Mouse (Mus musculus) gastrocnemius, adult 2 months (tissue): ENCODE data around the gene Zmym6. TPM values are rescaled to one million over a fixed set of nuclear protein-coding genes. Genes with fewer than 3 reads are reported as not detected.
"Not testable (repeated sequence)": the region's sequence is repeated elsewhere in the genome, so short reads cannot be mapped to it uniquely, and the experiment has no call there.

ENCODE experiments used
- DNase-seq: peaks from one replicate; pipeline ENCODE4 v3.0.0; 2022
- H3K27ac ChIP-seq: fragments of 200-600 bp; 2 replicates; pipeline ENCODE4 v1.8.1; 2022; ENCODE audit warnings: mild to moderate bottlenecking
- H3K4me3 ChIP-seq: fragments of 200-600 bp; 2 replicates; pipeline ENCODE4 v1.8.1; 2022; ENCODE audit warnings: mild to moderate bottlenecking, moderate library complexity
- CTCF ChIP-seq: fragments of 200-600 bp; IDR thresholded peaks from 2 replicates; pipeline ENCODE4 v1.8.1; 2022; ENCODE audit warnings: antibody characterized with exemption, mild to moderate bottlenecking, moderate library complexity
- intact Hi-C: fragments of 180-260 bp; cut with DNase I; formaldehyde crosslinking; loops from one replicate; pipeline ENCODE4 v1.15.1; 2025
- total RNA-seq, 2 experiments: library from RNA; stranded (reverse); gene quantifications; 2 replicates each; pipeline ENCODE4 v1.2.3; 2021

Zmym6 gene
- total RNA-seq, 2 experiments from 2014 or later = 3.2 to 7.2 TPM

DNA sequence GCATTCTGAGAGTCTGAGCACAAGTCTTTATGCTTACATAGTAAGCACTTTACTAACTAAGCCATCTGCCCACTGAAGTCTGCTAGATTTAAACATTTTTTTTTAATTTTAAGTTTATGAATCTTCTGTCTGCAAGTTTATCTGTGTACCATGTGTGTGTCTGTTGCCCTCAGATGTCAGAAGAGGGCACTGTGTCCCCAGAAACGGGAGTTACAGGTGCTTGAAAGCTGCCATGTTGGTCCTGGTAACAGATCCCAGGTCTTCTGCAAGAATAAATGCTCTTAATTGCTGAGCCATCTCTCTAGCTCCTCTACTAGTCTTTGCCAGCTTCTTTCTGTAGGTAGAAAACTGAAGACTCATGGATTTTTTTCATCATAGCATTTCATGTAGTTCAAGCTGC, 2.3 kb upstream of the Zmym6 start:
- no peak overlapping the region for H3K4me3 ChIP-seq
- H3K27ac ChIP-seq = no peak overlapping the region
- no peak for TF ChIP-seq CTCF
- DNase-seq = no peak
- intact Hi-C loops = loop anchor here (5.0 kb wide), 1 partner anchor 172 kb away; no protein-coding TSS in a partner anchor

DNA sequence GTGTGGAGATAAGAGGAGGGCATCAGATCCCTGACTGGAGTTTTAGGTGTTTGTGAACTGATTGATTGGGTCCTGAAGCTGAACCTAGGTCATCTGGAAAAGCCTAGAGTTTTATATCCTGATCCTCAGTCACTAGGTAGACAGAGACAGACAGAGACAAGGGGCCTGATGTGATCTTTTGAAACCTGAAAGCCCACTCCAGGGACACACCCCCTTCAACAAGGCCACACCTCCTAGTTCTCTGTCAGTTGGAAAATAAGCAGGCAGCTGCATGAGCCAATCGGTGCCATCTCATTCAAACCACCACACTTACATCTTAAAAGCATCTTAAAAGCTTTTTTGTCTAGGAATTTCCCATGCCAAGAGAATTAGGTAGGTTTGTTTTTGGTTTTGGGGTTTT, 3.6 kb downstream of the Zmym6 start:
- intact Hi-C loops = no loop called here
- Histone ChIP-seq H3K4me3 (no peak overlapping the region), H3K27ac (no peak overlapping the region)
- no peak for DNase-seq
- no peak for TF ChIP-seq CTCF

DNA sequence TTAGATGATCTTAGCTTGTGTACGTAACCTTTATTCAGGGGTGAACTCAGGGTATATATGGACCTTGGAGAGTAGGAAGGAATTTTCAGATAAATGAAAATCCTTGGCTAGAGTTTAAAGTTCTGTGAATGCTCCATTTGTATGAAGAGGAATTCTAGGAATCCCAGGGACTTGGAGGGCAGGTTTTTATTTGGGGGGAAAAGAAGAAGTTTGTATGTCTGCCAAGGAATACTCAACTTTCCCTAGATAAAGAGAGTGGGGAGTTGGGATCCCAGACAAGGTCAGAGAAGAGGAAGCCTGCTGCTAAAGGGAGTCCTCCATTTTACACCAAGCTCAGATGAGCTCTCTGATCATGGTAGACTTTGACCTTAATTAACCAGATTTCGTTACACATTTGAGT, 5.9 kb downstream of the Zmym6 start:
- intact Hi-C loops = no loop called here
- no peak for DNase-seq
- TF ChIP-seq CTCF = no peak
- H3K27ac ChIP-seq = no peak overlapping the region
- H3K4me3 ChIP-seq = no peak overlapping the region

DNA sequence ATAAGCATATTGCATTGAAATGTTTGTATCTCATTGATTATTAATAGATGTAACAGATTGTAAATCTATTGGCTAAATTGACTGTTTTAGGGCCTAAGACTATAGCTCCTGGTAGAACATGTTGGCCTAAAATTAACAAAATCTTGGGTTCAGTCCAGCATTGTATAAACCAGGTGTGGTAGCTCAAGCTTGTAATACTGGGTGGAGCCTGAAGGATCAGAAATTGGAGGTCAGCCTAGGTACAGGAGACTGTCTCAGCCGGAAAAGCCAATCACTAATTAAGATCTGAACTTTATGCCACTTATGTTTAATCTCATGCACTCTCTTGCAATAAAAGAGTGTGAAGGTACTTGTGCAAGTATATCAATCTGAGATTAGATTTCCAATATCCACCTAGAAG, 8.6 kb downstream of the Zmym6 start:
- TF ChIP-seq CTCF = no peak
- no peak for DNase-seq
- no peak overlapping the region for H3K27ac ChIP-seq
- intact Hi-C loops = no loop called here
- no peak overlapping the region for H3K4me3 ChIP-seq

DNA sequence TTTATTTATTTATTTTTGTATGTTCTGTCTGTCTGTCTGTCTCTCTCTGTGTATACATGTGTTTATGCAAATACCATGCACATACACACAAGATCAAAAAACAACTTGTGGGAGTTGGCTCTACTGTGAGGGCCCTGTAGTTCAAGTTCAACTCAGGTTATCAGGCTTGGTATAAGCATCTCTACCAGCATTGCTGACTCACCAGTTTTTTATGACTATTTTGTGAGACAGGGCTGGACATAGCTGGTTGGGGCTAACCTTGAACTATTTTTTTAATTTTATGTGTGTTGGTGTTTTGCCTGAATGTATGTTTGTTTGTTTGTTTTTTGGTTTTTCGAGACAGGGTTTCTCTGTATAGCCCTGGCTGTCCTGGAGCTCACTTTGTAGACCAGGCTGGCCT, 14.0 kb downstream of the Zmym6 start:
- Histone ChIP-seq H3K27ac (no peak overlapping the region), H3K4me3 (no peak overlapping the region)
- TF ChIP-seq CTCF = no peak
- intact Hi-C loops = no loop called here
- no peak for DNase-seq

DNA sequence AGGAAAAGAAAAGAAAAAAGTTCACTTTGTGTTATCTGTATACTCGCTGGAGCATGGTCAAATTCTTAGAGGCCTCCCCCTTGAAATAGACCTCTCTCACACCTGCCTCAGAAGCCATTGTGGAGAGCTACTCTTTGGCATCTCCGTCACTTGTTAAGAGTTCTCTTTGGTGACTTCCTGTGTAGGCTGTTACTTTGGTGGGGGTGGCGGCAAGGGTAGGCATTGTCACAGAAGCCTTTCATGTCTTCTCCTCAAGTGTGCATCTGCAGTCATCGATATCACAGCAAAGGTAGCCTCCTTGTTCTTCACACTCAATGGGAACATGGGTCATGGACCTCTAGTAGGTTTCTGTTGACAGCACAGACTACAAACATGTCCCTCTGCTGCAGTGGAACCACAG, 17.9 kb downstream of the Zmym6 start:
- no peak for DNase-seq
- no peak for TF ChIP-seq CTCF
- intact Hi-C loops = no loop called here
- Histone ChIP-seq H3K27ac (no peak overlapping the region), H3K4me3 (no peak overlapping the region)

DNA sequence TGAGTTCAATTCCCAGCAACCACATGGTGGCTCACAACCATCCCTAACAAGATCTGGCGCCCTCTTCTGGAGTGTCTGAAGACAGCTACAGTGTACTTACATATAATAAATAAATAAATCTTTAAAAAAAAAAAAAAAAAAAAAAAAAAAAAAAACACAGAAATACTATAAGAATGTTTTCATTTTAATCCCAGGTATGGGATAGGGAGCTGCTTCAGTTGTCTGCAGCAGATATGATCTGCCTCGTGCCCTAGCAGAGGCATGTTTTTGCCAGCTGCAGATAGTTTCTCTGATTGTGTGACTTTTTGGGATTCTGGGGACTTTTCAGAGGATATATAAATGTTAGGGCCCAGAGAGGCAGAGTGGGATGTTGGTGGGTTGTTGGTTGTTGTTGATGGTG, 22.4 kb downstream of the Zmym6 start:
- DNase-seq, H3K27ac ChIP-seq, H3K4me3 ChIP-seq, intact Hi-C loops: not testable (repeated sequence)

DNA sequence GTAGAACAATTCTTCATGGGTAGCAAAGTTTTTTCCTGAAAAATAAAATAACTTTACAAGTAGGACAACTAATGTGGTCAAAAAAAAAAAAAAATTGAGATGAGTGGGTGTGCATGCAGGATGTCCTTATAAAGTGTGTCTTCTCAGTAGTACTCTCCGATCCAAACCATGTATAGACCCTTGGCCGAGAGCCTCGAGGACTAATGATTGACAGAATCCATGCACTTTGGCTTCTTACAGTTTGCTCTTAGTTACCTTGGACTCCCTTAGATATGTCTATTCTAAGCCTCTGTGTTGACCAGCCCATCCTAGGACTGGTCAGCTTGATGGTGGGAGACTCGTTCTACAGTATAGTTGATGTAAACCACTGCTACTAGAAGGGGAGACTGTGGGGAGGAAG, 30.4 kb downstream of the Zmym6 start:
- H3K27ac ChIP-seq = no peak overlapping the region
- TF ChIP-seq CTCF = no peak
- DNase-seq = no peak
- H3K4me3 ChIP-seq = no peak overlapping the region
- intact Hi-C loops = no loop called here

DNA sequence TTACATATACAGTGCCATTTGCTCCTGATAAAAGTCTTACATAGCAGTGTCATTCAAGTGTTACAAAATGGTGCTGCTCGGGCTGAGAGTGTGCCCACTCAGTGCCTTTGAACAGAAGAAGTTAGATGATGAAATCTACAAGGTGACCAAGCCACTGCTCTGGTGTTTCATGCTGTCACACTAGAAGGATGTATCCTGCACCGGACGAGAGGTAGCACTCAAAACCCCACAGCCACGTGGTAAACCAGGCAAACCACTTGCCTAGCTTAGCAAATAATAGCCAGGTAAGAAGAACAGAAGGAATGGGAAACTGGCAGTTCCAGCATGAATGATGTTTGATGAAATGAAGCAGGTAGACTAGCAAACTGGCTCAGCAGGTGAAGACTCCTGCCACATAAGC, 33.4 kb downstream of the Zmym6 start:
- Histone ChIP-seq H3K4me3 (no peak overlapping the region), H3K27ac (no peak overlapping the region)
- no peak for TF ChIP-seq CTCF
- intact Hi-C loops = no loop called here
- no peak for DNase-seq

DNA sequence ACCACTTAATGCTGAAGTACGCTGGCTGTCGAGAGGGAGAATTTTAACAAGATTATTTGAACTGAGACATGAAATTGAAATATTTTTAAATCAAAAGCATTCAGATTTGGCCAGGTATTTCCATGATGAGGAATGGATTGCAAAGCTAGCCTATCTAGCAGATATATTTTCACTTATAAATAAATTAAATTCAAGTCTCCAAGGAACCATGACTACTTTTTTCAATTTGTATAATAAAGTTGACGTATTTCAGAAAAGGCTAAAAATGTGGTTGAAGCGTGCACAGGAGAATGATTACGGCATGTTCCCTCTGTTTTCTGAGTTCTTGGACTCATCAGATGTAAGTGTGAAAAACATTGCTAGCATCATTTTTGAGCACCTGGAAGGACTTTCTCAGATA, 46.2 kb downstream of the Zmym6 start, which contains the start of gene Tmem35b:
TSS of gene Tmem35b (plus strand) at position 301 of the 400 bp plus-strand sequence.
- no peak within 1 kb of the TSS for H3K27ac ChIP-seq
- DNase-seq = no peak
- TF ChIP-seq CTCF = no peak
- intact Hi-C loops = no loop called here
- H3K4me3 ChIP-seq = no peak within 1 kb of the TSS

DNA sequence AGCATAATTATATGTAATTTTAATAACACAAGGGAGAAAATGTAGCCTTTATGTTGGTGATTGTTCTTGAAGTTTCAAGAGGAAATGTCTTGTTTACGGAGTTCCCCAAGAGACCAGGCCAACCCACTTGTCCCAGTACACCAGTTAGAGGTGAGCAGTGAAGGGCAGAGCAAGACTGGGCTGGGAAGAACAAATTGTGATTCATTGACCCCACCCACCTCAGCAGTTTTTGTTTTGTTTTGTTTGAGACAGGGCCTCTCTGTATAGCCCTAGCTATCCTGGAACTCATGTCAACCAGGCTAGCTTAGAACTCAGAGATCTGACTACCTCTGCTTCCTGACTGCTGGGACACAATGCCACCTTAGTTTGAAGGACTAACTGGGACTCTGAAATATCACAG, 47.1 kb downstream of the Zmym6 start:
- intact Hi-C loops = no loop called here
- H3K27ac ChIP-seq = no peak overlapping the region
- no peak overlapping the region for H3K4me3 ChIP-seq
- no peak for DNase-seq
- no peak for TF ChIP-seq CTCF

DNA sequence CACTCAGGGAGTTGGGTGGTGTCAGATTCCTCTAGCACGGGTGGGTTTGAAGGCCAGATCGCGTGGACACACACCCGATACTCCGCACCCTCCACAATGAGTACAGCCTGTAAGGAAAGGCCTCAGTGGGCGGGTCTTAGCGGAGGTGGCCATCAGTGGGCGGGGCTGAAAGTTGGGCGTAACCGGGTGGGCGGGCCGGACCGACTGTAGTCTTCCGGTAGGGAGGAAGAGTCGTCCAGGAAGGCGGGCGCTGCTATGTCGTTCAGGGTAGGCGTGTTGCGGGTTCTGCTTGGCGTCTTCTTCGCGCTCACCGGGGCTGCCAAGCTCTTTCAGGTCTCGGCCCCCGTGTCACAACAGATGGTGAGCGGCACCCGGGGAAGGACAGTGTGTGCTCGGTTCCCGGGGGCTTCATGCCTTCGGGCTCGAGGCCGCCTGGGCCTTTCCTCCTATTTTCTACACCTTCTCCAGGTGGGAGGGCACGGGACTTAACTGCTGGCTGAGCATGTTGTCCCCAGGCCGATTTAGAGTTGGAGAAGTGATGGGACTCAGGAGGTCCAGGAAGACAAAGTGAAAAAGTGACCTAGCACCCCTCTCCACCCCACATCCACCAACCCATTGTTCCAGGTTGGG, 48.8 kb downstream of the Zmym6 start:
- peak overlapping the region; percentile 84 for H3K4me3 ChIP-seq

DNA sequence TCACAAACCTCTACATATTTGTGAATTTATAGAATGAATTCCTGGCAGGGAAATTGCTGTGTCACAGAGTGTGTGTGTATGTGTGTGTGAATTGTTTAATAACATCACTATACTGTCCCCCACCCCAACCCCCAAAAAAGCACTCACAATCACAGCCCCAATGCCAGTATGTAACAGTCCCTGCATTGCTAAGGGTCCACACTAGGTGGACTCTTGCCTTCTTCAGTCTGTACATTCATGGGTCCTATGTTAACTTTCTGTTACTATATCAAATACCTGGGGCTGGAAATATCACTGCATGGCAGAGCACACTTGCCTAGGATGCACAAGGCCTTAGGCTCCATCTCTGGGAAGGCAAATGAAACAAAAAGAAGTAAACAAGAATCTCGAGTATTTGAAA, 57.5 kb downstream of the Zmym6 start:
- no peak for TF ChIP-seq CTCF
- intact Hi-C loops = no loop called here
- no peak for DNase-seq
- no peak overlapping the region for H3K4me3 ChIP-seq
- H3K27ac ChIP-seq = no peak overlapping the region

More for the DNA sequence above, 48.8 kb downstream of the Zmym6 start:
- H3K27ac ChIP-seq = peak overlapping the region; percentile 61; the same call in 1 of the 2 replicates
- intact Hi-C loops = no loop called here
- TF ChIP-seq CTCF = no peak
- peak; percentile 89 for DNase-seq

DNA sequence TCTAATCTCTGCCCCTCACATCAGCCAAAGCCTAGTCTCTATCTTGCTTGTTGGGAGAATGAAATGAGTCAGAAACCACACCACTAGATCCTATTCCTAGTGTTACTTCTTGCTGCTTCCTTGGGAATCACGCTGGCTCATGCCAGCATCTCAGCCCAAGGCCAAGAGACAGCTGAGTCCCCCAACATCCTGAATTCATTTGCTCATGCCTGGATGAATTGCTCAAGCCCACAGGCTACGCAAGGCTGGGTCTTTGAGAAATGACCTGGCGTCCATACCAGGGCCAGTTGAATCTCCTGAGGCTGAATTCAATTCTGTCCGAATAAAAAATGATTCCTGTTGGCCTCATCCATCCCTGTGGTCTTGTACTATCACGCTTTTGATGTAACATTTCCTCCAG, 60.4 kb downstream of the Zmym6 start:
- no peak for DNase-seq
- Histone ChIP-seq H3K4me3 (no peak overlapping the region), H3K27ac (no peak overlapping the region)
- TF ChIP-seq CTCF = no peak
- intact Hi-C loops = no loop called here

DNA sequence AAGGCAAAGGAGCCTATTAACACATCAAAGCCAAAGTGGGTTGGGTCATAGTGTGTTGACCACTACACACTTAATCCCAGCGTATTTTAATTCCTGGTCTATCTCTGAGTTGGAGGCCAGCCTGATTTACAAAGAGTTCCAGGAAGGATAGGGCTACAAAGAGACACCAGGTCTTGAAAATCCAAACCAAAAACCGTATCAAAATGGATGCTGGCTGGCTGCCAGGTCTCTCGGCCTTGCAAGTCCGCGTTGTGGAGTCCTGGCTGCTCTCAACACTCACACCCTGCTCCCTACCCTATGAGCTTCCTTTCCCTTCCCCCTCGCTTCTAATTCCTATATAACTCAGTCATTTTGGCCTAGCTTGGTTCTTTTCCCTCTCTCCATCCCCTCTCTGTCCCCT, 61.3 kb downstream of the Zmym6 start:
- DNase-seq = no peak
- Histone ChIP-seq H3K27ac (no peak overlapping the region), H3K4me3 (no peak overlapping the region)
- TF ChIP-seq CTCF = no peak
- intact Hi-C loops = no loop called here
